Mouse (Mus musculus): ENCODE measurements at regions not wholly inside any gene's neighbourhood (a gene's known extent, or its start where the extent isn't known, plus 50 kb on each side); places are given as distances from the start of the nearest gene placed in this dataset.

GRCm38 (mm10) chr4:56178844-56179481, 560.9 kb upstream of the Gm26657 start:
- DNase-seq (ENCODE audit: extremely low read depth, low read depth): no peak

- no peak for DNase-seq (ENCODE audit: extremely low read depth, low read depth)
Observed at GRCm38 (mm10) chr4:56161257-56161594, 578.6 kb upstream of the Gm26657 start.

GRCm38 (mm10) chr4:56160551-56161256, 579.2 kb upstream of the Gm26657 start:
- DNase-seq (ENCODE audit: extremely low read depth, low read depth): no peak

DNA sequence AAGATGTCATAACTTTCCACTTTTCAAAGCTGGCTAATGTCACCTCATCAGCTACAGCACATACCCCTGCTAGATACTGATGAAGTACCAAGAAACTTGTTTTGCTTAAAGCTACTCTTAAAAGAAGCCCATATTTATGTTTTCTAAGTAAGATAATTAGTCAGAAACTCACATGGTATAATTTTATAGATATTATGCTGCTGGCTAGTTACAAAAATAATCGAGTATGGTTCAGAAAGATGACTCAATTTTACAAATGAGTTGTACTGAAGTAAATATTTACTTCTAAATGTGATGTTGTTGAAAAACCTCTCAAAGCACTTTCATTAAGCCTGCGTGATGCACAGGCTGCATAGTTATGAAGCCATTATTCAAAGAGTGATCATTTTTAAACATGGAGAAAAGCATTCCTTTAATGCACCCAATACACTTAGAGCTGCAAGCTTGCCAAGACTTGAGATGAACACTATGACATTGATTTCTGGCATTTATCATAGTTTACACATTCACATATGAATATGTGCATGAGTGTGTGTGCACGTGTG, 582.3 kb upstream of the Gm26657 start:
- DNase-seq (ENCODE audit: extremely low read depth, low read depth): no peak

- DNase-seq (ENCODE audit: extremely low read depth, low read depth): no peak
Observed at GRCm38 (mm10) chr4:56150716-56151115, 589.2 kb upstream of the Gm26657 start.

DNA sequence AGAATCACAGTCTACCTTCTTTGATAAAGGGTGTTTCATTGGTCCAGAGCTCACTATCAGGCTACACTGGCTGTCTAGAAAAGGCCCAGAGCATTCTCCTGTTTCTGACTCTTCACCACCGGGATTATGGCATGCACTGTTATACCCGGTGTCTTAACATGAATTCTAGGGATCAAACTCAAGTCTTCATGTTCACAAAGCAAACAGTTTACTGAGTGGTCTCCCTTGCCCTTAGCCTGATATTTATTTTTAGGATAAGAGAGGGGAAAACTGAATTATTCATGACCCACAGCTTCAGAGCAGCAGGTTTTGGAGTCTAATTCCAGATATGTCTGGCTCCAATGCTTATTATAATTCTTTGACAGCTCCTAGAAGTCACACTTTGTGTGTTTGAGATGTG, 596.0 kb upstream of the Gm26657 start:
- no peak for DNase-seq (ENCODE audit: extremely low read depth, low read depth)

DNA sequence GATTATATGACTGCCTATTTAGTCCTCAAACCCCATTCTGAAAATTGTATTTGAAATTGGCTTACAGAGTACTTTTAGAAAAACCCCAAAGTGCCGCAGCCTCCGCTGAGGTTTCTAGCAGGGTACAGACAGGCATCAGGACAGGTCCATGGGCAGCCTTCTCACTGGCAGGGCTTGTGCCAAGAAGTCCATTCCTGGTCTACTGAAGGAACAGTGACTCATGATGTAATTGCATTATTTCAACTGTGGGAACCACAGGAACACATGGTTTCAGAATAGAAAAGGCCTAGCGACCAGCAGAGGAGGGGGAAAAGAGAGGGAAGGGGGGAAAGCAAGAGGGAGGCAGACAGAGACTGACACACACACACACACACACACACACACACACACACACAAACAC, 603.0 kb upstream of the Gm26657 start:
- DNase-seq (ENCODE audit: extremely low read depth, low read depth): no peak

DNA sequence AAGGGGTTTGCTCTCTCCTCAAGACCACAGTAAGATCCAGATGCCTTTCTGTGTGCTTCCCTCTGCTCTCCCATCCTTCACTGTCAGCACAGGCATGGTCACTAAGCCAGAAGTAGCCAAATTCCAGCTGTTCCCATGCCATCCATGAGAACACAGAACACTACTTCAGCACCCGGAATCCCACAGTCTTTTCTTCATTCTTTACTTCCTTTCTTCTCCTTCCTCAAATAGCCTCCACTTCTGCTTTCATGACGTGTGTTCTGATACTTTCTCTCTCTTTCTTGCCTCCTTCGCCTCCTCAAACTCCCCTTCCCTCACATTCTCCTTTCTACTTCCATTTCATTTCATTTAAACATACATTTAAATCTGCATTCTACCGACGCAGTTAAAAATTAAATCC, 602.1 kb upstream of the Klf4 start:
- DNase-seq (ENCODE audit: extremely low read depth, low read depth): no peak

DNA sequence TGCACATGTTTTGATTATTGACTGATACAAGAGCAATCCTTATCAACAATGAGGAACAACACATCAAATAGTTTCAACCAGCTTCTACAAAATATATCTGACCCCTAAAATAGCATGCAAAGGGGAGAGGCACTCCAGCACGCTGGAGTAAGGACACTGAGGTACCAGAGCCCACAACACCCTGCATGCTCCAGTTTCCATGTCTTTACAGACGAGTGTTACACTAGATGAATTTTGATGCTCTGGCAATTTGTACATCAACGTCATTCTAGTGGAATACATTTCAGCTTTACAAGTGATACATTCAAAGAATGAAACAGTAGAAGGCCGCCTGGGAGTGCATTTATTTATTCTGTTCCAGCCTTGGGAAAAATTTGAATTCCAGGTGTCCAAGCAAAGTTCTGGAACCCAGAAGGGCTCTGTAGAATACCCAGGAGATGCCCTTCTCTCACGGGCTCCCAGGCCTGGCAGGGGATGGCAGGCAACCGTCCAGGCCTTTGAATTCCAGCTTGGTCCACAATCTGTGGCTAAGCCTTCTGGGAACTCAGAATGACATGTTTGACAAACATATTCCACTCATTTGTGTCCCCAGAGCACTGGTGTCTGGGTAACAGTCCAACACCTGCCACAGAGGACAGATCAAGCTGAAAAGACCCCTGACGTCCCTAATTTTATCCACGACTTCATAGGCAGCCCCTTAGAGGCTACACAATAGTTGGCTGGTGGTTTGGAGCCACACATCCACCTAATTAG, 595.6 kb upstream of the Klf4 start:
- DNase-seq (ENCODE audit: extremely low read depth, low read depth): no peak

GRCm38 (mm10) chr4:56124515-56124914, 592.2 kb upstream of the Klf4 start:
- no peak for DNase-seq (ENCODE audit: extremely low read depth, low read depth)

DNA sequence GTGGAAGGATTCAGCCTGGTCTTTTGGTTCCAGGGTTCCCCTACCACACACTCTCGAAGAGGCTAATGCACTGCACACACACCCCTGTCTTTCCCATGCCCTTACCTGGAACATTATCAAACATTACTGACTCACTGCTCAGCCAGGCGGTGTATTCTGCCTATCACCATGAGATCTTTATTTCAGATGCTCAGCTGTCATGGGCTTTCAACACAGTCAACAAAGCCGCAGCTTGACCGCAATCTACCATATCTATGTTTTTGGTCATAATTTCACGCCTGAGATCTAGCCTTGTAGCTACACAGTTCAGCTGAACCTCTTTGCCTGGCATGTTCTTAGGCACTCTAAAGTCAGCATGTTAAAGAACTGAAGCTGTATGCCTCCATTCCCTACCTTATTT, 589.9 kb upstream of the Klf4 start:
- DNase-seq (ENCODE audit: extremely low read depth, low read depth): no peak

GRCm38 (mm10) chr4:56121664-56122063, 589.4 kb upstream of the Klf4 start:
- DNase-seq (ENCODE audit: extremely low read depth, low read depth): no peak

DNA sequence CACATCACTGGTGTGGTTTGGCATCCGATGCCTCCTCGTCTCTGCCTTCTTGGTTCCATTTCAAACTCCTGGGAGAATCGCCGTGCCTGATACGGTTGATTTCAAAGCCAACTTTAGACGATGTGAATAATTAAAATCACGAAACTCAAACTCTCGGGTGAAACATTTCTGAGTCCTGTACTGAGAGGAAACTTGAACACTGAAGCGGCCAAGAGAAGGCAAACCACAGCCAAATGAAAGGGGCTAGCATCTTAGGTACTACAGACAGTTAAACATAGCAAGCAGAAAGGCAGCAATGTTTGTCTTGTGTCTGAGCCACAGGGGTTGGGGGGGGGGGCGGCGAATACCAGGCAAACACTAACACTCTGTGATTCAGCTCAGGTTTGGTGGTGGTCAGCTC, 588.1 kb upstream of the Klf4 start:
- DNase-seq (ENCODE audit: extremely low read depth, low read depth): no peak

GRCm38 (mm10) chr4:56113701-56114196, 581.5 kb upstream of the Klf4 start:
- no peak for DNase-seq (ENCODE audit: extremely low read depth, low read depth)

- DNase-seq (ENCODE audit: extremely low read depth, low read depth): no peak
Observed at GRCm38 (mm10) chr4:56112931-56113700, 580.9 kb upstream of the Klf4 start.

- no peak for DNase-seq (ENCODE audit: extremely low read depth, low read depth)
Observed at GRCm38 (mm10) chr4:56106962-56107361, 574.7 kb upstream of the Klf4 start.

DNA sequence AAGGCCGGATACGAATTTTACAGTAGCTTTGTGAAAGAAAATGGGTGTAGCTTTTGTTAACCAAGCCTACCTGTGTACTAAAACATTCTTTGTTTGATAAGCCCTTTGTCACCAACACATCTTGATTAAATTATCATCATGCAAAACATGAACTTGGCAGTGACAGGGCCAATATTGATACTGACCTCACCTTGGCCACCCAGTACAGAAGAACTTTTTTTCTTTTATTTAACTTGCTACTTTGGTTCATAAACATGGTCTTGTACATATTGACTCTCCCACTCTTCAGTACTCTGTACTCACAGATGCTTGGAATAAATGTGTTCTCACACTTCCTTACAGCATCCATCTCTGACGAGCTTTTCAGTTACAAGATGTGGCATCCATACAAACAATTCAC, 570.0 kb upstream of the Klf4 start:
- DNase-seq (ENCODE audit: extremely low read depth, low read depth): no peak

DNA sequence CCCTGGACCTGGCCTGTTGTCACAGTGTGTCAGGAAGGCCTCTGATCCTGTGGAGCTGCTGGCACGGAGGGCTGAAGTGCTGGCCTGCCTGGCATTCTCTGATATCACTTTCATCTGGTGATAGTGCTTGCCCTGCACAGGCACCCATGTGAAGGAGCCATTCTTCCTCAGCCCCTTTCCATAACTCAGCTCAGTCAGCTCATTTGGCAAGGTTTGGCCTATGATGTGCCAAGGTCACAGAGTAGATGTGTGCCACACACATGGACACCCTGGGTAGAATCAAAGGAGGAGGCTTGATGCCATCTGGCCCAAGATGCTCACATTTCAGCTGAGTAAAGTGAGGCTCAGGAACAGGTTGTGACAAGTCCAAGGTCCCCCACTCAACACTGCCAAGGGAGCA, 558.5 kb upstream of the Klf4 start:
- DNase-seq (ENCODE audit: extremely low read depth, low read depth): no peak

GRCm38 (mm10) chr4:56088701-56089100, 556.4 kb upstream of the Klf4 start:
- DNase-seq (ENCODE audit: extremely low read depth, low read depth): no peak

GRCm38 (mm10) chr4:56086306-56086705, 554.0 kb upstream of the Klf4 start:
- no peak for DNase-seq (ENCODE audit: extremely low read depth, low read depth)

GRCm38 (mm10) chr4:56084205-56084604, 551.9 kb upstream of the Klf4 start:
- DNase-seq (ENCODE audit: extremely low read depth, low read depth): no peak

Data from MEL-GATA-1-ER (cell line).